Mouse (Mus musculus) bone marrow, adult 2 months (tissue): Measurements from ENCODE around the gene Dpysl5.

Source experiments
- CTCF ChIP-seq: fragments of 200-500 bp; IDR thresholded peaks from 2 replicates; pipeline ENCODE4 v1.5.1; 2011; ENCODE audit warnings: low read length, control low read depth; ENCODE audit not compliant: control insufficient read depth, insufficient read depth
- POLR2A ChIP-seq: fragments of 200-500 bp; IDR thresholded peaks from 2 replicates; pipeline ENCODE4 v1.6.1; 2011; ENCODE audit warnings: low read depth, mild to moderate bottlenecking, control low read depth, low read length, borderline replicate concordance; ENCODE audit not compliant: control insufficient read depth

DNA sequence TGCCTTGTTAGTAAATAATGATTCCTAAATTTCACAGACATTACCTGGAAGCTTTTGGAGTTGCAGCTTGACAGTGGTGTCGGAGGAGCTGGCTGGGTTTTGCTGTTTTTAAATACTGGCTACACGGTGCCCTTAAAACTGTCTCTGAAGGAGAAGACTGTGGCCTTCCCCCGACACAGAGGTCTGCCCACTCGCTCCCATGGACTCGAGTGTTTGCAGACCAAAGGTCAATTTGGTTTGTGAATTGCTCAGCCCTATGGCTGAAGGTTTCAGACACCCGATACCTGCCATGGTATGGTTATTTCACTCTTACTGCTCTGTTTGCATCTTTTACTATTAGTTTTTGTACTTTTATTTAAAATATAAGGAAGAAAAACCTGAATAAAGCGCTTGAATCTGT lies 37.4 kb upstream of the Dpysl5 start:
- TF ChIP-seq CTCF, result no peak
- no peak for TF ChIP-seq POLR2A
